ENCODE assay signal across 26 mouse cellular contexts in the genomic region with DNA sequence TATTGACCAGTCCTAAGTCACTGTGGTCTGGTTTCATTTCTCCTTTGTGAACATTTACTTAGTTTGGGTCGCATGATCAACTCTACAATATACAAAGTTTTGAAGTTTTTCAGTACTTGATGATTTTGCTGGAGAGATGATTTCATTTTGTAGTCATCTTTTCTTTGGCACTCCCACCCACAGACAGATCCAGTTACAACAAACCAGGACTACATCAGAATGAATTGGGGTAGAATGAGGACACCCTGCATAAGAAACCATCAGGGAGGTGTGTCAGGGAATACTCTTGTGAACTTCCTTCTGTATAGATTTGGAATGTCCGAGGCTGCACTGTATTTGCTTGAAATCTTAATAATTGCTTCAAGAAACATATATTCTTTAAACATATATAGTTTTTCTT. TPM values are rescaled to one million over a fixed set of nuclear protein-coding genes. Genes with fewer than 3 reads are reported as not detected.
DNase-seq lines count a peak whose midpoint lies in the region; ATAC-seq and TF ChIP-seq lines count a peak whose summit lies in the region.
"Had no signal": no experiment of that assay in that cellular context is flagged by ENCODE, and none has a peak within 500 bp of the region (broad histone marks: within the 10 kb centered on the region; RNA-seq: fewer than 3 reads in every experiment).

No protein-coding gene starts in this region.

- peak overlapping the region; percentile 0 for H3K4me2 ChIP-seq in myocyte (ENCODE audit: low read depth)
- H3K4me2 ChIP-seq in hindbrain, embryonic 16.5 days (ENCODE audit: low read length) = no peak overlapping the region
- H3K4me2 ChIP-seq in liver, postnatal 0 days (ENCODE audit: low read depth, low read length) = no peak overlapping the region
- H3K4me2 ChIP-seq: embryonic facial prominence, embryonic 13.5 days; embryonic facial prominence, embryonic 15.5 days; forebrain, embryonic 13.5 days; forebrain, embryonic 15.5 days had no signal

- H3K27ac ChIP-seq in hindbrain, embryonic 16.5 days (ENCODE audit: low read depth, low read length) = no peak overlapping the region
- no peak overlapping the region for H3K27ac ChIP-seq in liver, postnatal 0 days (ENCODE audit: low read depth)
- H3K27ac ChIP-seq: embryonic facial prominence, embryonic 13.5 days; embryonic facial prominence, embryonic 15.5 days; forebrain, embryonic 13.5 days; forebrain, embryonic 15.5 days had no signal

- ATAC-seq in hindbrain, embryonic 16.5 days = no peak
- no peak for ATAC-seq in liver, postnatal 0 days
- ATAC-seq: CD4-positive, CD25-positive, alpha-beta regulatory T cell, adult 4 months; forebrain, embryonic 13.5 days; forebrain, embryonic 15.5 days; forebrain, postnatal 0 days had no signal

- H3K79me2 ChIP-seq in myocyte (ENCODE audit: control insufficient read depth, insufficient read depth) = no peaks in the 10 kb centered on the region

- no peak for TF ChIP-seq POLR2A in myocyte (IDR thresholded peaks at IDR 0.05; ENCODE audit: insufficient read length, low read depth)

- WGBS in hindbrain, embryonic 16.5 days = 88% methylated on average over 2 of the region's 2 CpGs
- 67% methylated on average over 2 of the region's 2 CpGs for WGBS in liver, postnatal 0 days (ENCODE audit: insufficient replicate concordance)

- H3K9ac ChIP-seq in hindbrain, embryonic 16.5 days (ENCODE audit: low read depth, low read length) = no peak overlapping the region
- no peak overlapping the region for H3K9ac ChIP-seq in liver, postnatal 0 days (replicated peaks)
- H3K9ac ChIP-seq: embryonic facial prominence, embryonic 13.5 days; embryonic facial prominence, embryonic 15.5 days; forebrain, embryonic 13.5 days; forebrain, embryonic 15.5 days; forebrain, postnatal 0 days had no signal

- no peaks in the 10 kb centered on the region for H3K4me1 ChIP-seq in hindbrain, embryonic 16.5 days (ENCODE audit: control insufficient read depth, insufficient read depth, low read depth, low read length)
- no peaks in the 10 kb centered on the region for H3K4me1 ChIP-seq in liver, postnatal 0 days (ENCODE audit: insufficient read depth)
- H3K4me1 ChIP-seq: embryonic facial prominence, embryonic 13.5 days; embryonic facial prominence, embryonic 15.5 days; forebrain, embryonic 13.5 days; forebrain, embryonic 15.5 days had no signal

- no peaks in the 10 kb centered on the region for H3K36me3 ChIP-seq in myocyte (ENCODE audit: control insufficient read depth, insufficient read depth)
- H3K36me3 ChIP-seq in hindbrain, embryonic 16.5 days (ENCODE audit: control insufficient read depth, insufficient read depth, low read length) = no peaks in the 10 kb centered on the region
- no peaks in the 10 kb centered on the region for H3K36me3 ChIP-seq in liver, postnatal 0 days (replicated peaks; ENCODE audit: insufficient read depth, low read length)
- H3K36me3 ChIP-seq: embryonic facial prominence, embryonic 13.5 days; embryonic facial prominence, embryonic 15.5 days; forebrain, embryonic 15.5 days; G1E had no signal

- H3ac ChIP-seq in myocyte (ENCODE audit: control insufficient read depth, insufficient read length) = no peak overlapping the region

- H3K9me3 ChIP-seq in hindbrain, embryonic 16.5 days (ENCODE audit: control insufficient read depth, low read length) = no peaks in the 10 kb centered on the region
- H3K9me3 ChIP-seq in liver, postnatal 0 days (ENCODE audit: low read length) = no peaks in the 10 kb centered on the region
- H3K9me3 ChIP-seq: embryonic facial prominence, embryonic 13.5 days; embryonic facial prominence, embryonic 15.5 days; forebrain, embryonic 13.5 days; forebrain, embryonic 15.5 days; G1E had no signal

- DNase-seq in 3T3-L1 (ENCODE audit: low read depth, low spot score) (peak; percentile 61), NIH3T3 (ENCODE audit: low read depth) (peak; percentile 64)
- no peak for DNase-seq in ovary, adult 18-20 months (ENCODE audit: low spot score)
- DNase-seq in liver, postnatal 0 days = no peak
- DNase-seq: adrenal gland, adult 2 months; adrenal gland, postnatal 10 days; adrenal gland, postnatal 25 days; B cell, adult 2 months; cerebellum, adult 11 months; cerebellum, adult 18-20 months; cerebellum, adult 8-10 months; cerebellum, adult 9-11 months; cerebellum, postnatal 14 days; cerebellum, postnatal 36 days; embryo, embryonic 11 days; forebrain, postnatal 0 days had no signal

- no peaks in the 10 kb centered on the region for H3K27me3 ChIP-seq in myocyte (ENCODE audit: control insufficient read depth, insufficient read depth, insufficient read length)
- no peaks in the 10 kb centered on the region for H3K27me3 ChIP-seq in hindbrain, embryonic 16.5 days (replicated peaks; ENCODE audit: control insufficient read depth, insufficient read depth, low read length)
- H3K27me3 ChIP-seq in liver, postnatal 0 days (ENCODE audit: insufficient read depth, low read length) = no peaks in the 10 kb centered on the region
- H3K27me3 ChIP-seq: CH12.LX; embryonic facial prominence, embryonic 13.5 days; embryonic facial prominence, embryonic 15.5 days; forebrain, embryonic 13.5 days; forebrain, embryonic 15.5 days had no signal

- TF ChIP-seq EP300 in liver, postnatal 0 days (IDR thresholded peaks at IDR 0.05; ENCODE audit: low read depth) = no peak

- H3K4me3 ChIP-seq in myocyte = no peak overlapping the region
- H3K4me3 ChIP-seq in hindbrain, embryonic 16.5 days (ENCODE audit: low read length) = no peak overlapping the region
- H3K4me3 ChIP-seq in liver, postnatal 0 days (ENCODE audit: low read depth, low read length) = no peak overlapping the region
- H3K4me3 ChIP-seq: embryonic facial prominence, embryonic 13.5 days; embryonic facial prominence, embryonic 15.5 days; erythroblast, embryonic 14.5 days; forebrain, embryonic 13.5 days; forebrain, embryonic 15.5 days had no signal

- TF ChIP-seq CTCF in liver, postnatal 0 days (IDR thresholded peaks at IDR 0.05; ENCODE audit: low read depth) = no peak

TF ChIP-seq in myocyte, 11 proteins besides CTCF, POLR2A, EP300 and RAD21:
- TF ChIP-seq CEBPB (IDR thresholded peaks at IDR 0.05; ENCODE audit: insufficient read depth, poor library complexity, severe bottlenecking) (no peak), SRF (IDR thresholded peaks at IDR 0.05; ENCODE audit: control insufficient read depth, insufficient read length, low read depth) (no peak), USF1 (IDR thresholded peaks at IDR 0.05; ENCODE audit: low read depth) (no peak), MYOG (IDR thresholded peaks at IDR 0.05; ENCODE audit: control insufficient read depth in 1 of 3, insufficient read depth in 1 of 3, insufficient read length in 2 of 3, low read depth in 2 of 3) (no peak), TCF3 (IDR thresholded peaks at IDR 0.05; ENCODE audit: insufficient read length, low read depth) (no peak), POLR2AphosphoS2 (IDR thresholded peaks at IDR 0.05; ENCODE audit: insufficient read length, low read depth) (no peak), REST (IDR thresholded peaks at IDR 0.05; ENCODE audit: insufficient read depth, insufficient read length) (no peak), E2F4 (IDR thresholded peaks at IDR 0.05; ENCODE audit: insufficient read depth) (no peak), MAX (IDR thresholded peaks at IDR 0.05; ENCODE audit: low read depth) (no peak), TCF12 (IDR thresholded peaks at IDR 0.05; ENCODE audit: insufficient read depth, poor library complexity, severe bottlenecking) (no peak), MYOD1 (IDR thresholded peaks at IDR 0.05; ENCODE audit: control insufficient read depth in 1 of 3, insufficient read length in 2 of 3, low read depth in 2 of 3) (no peak)

RNA-seq across cellular contexts. Expression of gene Mmadhc, which starts 59.5 kb away (rescaled TPM):
- polyA plus RNA-seq in myocyte (2012; fragmentation: generic; extraction: Trizol) = 117 TPM
- polyA plus RNA-seq in hindbrain, embryonic 16.5 days (2015; fragmentation: Nextera tagmentation; extraction: Ambion mirVana) = 133 and 138 TPM in 2 replicates
- 88.3 and 90.6 TPM in 2 replicates for polyA plus RNA-seq in liver, postnatal 0 days (2015; fragmentation: Nextera tagmentation; extraction: Ambion mirVana)

Comparison
In these comparisons a context has a peak if more than half of its experiments do, and no peak if none do; other contexts are left out.
1. DNase-seq: peak in 3T3-L1 (single experiment) and NIH3T3 (single experiment); none in ovary, adult 18-20 months (single experiment) and liver, postnatal 0 days (single experiment).